Mouse (Mus musculus): ENCODE results near the gene Pald1. TPM values are rescaled to one million over a fixed set of nuclear protein-coding genes. Genes with fewer than 3 reads are reported as not detected.
A peak's percentile ranks its signal among the peaks of the same experiment; 100 is the strongest.

Pald1 gene
- polyA plus RNA-seq, 1 experiment = 8.8 TPM

- no peaks in the 10 kb centered on the region for H3K27me3 ChIP-seq (replicated peaks; ENCODE audit: control insufficient read depth, insufficient read depth, low read length)
- no peak overlapping the region for H3K27ac ChIP-seq (ENCODE audit: insufficient read depth, low read depth, low read length)
- TF ChIP-seq POLR2A (IDR thresholded peaks at IDR 0.05; ENCODE audit: low read depth, low read length) = no peak
- no peak for TF ChIP-seq CTCF (conservative IDR thresholded peaks at IDR 0.05; ENCODE audit: insufficient read depth, insufficient read length, low read depth, low read length)
- peaks cover 4% of the 10 kb centered on the region; the same call in 1 of the 2 replicates for H3K4me1 ChIP-seq (ENCODE audit: control insufficient read depth, insufficient read depth, low read length)
- peak; percentile 52 for DNase-seq
- no peak overlapping the region for H3K4me3 ChIP-seq (ENCODE audit: insufficient read depth, low read depth, low read length)
- 63% methylated on average over 12 of the region's 12 CpGs for WGBS
- no peaks in the 10 kb centered on the region for H3K36me3 ChIP-seq (ENCODE audit: control insufficient read depth, insufficient read depth, low read length)
These were observed 74.5 kb downstream of the Pald1 start for GRCm38 (mm10) chr10:61308706-61309320.

- Histone ChIP-seq H3K27me3 (replicated peaks; ENCODE audit: control insufficient read depth, insufficient read depth, low read length) (no peaks in the 10 kb centered on the region), H3K36me3 (ENCODE audit: control insufficient read depth, insufficient read depth, low read length) (no peaks in the 10 kb centered on the region), H3K4me1 (ENCODE audit: control insufficient read depth, insufficient read depth, low read length) (no peaks in the 10 kb centered on the region), H3K4me3 (ENCODE audit: insufficient read depth, low read depth, low read length) (no peak overlapping the region), H3K27ac (ENCODE audit: insufficient read depth, low read depth, low read length) (no peak overlapping the region)
- DNase-seq = no peak
- TF ChIP-seq CTCF (conservative IDR thresholded peaks at IDR 0.05; ENCODE audit: insufficient read depth, insufficient read length, low read depth, low read length) = no peak
- WGBS = 85% methylated on average over 13 of the region's 13 CpGs
These were observed 77.3 kb downstream of the Pald1 start for GRCm38 (mm10) chr10:61305928-61306590.

- Histone ChIP-seq H3K4me3 (ENCODE audit: insufficient read depth, low read depth, low read length) (no peak overlapping the region), H3K27ac (ENCODE audit: insufficient read depth, low read depth, low read length) (no peak overlapping the region), H3K36me3 (ENCODE audit: control insufficient read depth, insufficient read depth, low read length) (no peaks in the 10 kb centered on the region), H3K4me1 (ENCODE audit: control insufficient read depth, insufficient read depth, low read length) (no peaks in the 10 kb centered on the region), H3K27me3 (replicated peaks; ENCODE audit: control insufficient read depth, insufficient read depth, low read length) (no peaks in the 10 kb centered on the region)
- DNase-seq = no peak
- WGBS = 86% methylated on average over 6 of the region's 6 CpGs
- TF ChIP-seq CTCF (conservative IDR thresholded peaks at IDR 0.05; ENCODE audit: insufficient read depth, insufficient read length, low read depth, low read length) = no peak
- no peak for TF ChIP-seq POLR2A (IDR thresholded peaks at IDR 0.05; ENCODE audit: low read depth, low read length)
These were observed 79.3 kb downstream of the Pald1 start for GRCm38 (mm10) chr10:61304046-61304445.

- DNase-seq = peak; percentile 54
- Histone ChIP-seq H3K27me3 (replicated peaks; ENCODE audit: control insufficient read depth, insufficient read depth, low read length) (no peaks in the 10 kb centered on the region), H3K4me3 (ENCODE audit: insufficient read depth, low read depth, low read length) (no peak overlapping the region), H3K27ac (ENCODE audit: insufficient read depth, low read depth, low read length) (0 out of 2 replicates have a peak overlapping the region, but pooled peaks have one; percentile 36), H3K4me1 (ENCODE audit: control insufficient read depth, insufficient read depth, low read length) (no peaks in the 10 kb centered on the region), H3K36me3 (ENCODE audit: control insufficient read depth, insufficient read depth, low read length) (no peaks in the 10 kb centered on the region)
- no peak for TF ChIP-seq CTCF (conservative IDR thresholded peaks at IDR 0.05; ENCODE audit: insufficient read depth, insufficient read length, low read depth, low read length)
- no peak for TF ChIP-seq POLR2A (IDR thresholded peaks at IDR 0.05; ENCODE audit: low read depth, low read length)
- WGBS = 56% methylated on average over 3 of the region's 3 CpGs
These were observed 82.3 kb downstream of the Pald1 start for GRCm38 (mm10) chr10:61300996-61301395.

- H3K27ac ChIP-seq (ENCODE audit: insufficient read depth, low read depth, low read length) = no peak within 1 kb of the TSS
- TF ChIP-seq POLR2A (IDR thresholded peaks at IDR 0.05; ENCODE audit: low read depth, low read length) (no peak), CTCF (conservative IDR thresholded peaks at IDR 0.05; ENCODE audit: insufficient read depth, insufficient read length, low read depth, low read length) (no peak)
- H3K27me3 ChIP-seq (replicated peaks; ENCODE audit: control insufficient read depth, insufficient read depth, low read length) = no peaks in the 10 kb centered on the region
- H3K36me3 ChIP-seq (ENCODE audit: control insufficient read depth, insufficient read depth, low read length) = no peaks in the 10 kb centered on the region
- no peaks in the 10 kb centered on the region for H3K4me1 ChIP-seq (ENCODE audit: control insufficient read depth, insufficient read depth, low read length)
- WGBS = 68% methylated on average over 7 of the region's 7 CpGs
- H3K4me3 ChIP-seq (ENCODE audit: insufficient read depth, low read depth, low read length) = no peak within 1 kb of the TSS
- no peak for DNase-seq
These were observed 85.9 kb downstream of the Pald1 start, which contains the start of gene Prf1 for GRCm38 (mm10) chr10:61297477-61297876. TSS of gene Prf1 (plus strand) at chr10:61297833.

- Histone ChIP-seq H3K27ac (ENCODE audit: insufficient read depth, low read depth, low read length) (no peak overlapping the region), H3K36me3 (ENCODE audit: control insufficient read depth, insufficient read depth, low read length) (no peaks in the 10 kb centered on the region), H3K4me1 (ENCODE audit: control insufficient read depth, insufficient read depth, low read length) (no peaks in the 10 kb centered on the region), H3K27me3 (replicated peaks; ENCODE audit: control insufficient read depth, insufficient read depth, low read length) (no peaks in the 10 kb centered on the region), H3K4me3 (ENCODE audit: insufficient read depth, low read depth, low read length) (no peak overlapping the region)
- 73% methylated on average over 8 of the region's 8 CpGs for WGBS
- TF ChIP-seq CTCF (conservative IDR thresholded peaks at IDR 0.05; ENCODE audit: insufficient read depth, insufficient read length, low read depth, low read length) (no peak), POLR2A (IDR thresholded peaks at IDR 0.05; ENCODE audit: low read depth, low read length) (no peak)
- no peak for DNase-seq
These were observed 86.5 kb downstream of the Pald1 start for GRCm38 (mm10) chr10:61296713-61297445.

GRCm38 (mm10) chr10:61294242-61294641 lies 89.1 kb downstream of the Pald1 start:
- Histone ChIP-seq H3K27me3 (replicated peaks; ENCODE audit: control insufficient read depth, insufficient read depth, low read length) (no peaks in the 10 kb centered on the region), H3K4me1 (ENCODE audit: control insufficient read depth, insufficient read depth, low read length) (no peaks in the 10 kb centered on the region), H3K4me3 (ENCODE audit: insufficient read depth, low read depth, low read length) (no peak overlapping the region), H3K27ac (ENCODE audit: insufficient read depth, low read depth, low read length) (no peak overlapping the region), H3K36me3 (ENCODE audit: control insufficient read depth, insufficient read depth, low read length) (no peaks in the 10 kb centered on the region)
- TF ChIP-seq POLR2A (IDR thresholded peaks at IDR 0.05; ENCODE audit: low read depth, low read length) = no peak
- no peak for TF ChIP-seq CTCF (conservative IDR thresholded peaks at IDR 0.05; ENCODE audit: insufficient read depth, insufficient read length, low read depth, low read length)
- DNase-seq = no peak
- 68% methylated on average over 8 of the region's 8 CpGs for WGBS
